In genomic region chr2:30474776-30475175, GRCm38 (mm10) we compare ENCODE assay signal across 7 mouse cellular contexts. TPM values are rescaled to one million over a fixed set of nuclear protein-coding genes. Genes with fewer than 3 reads are reported as not detected.
DNase-seq lines count a peak whose midpoint lies in the region; ATAC-seq and TF ChIP-seq lines count a peak whose summit lies in the region.

No protein-coding gene starts in this region.

- H3K4me2 ChIP-seq in neural tube, embryonic 11.5 days (ENCODE audit: low read depth): peak overlapping the region; percentile 96
- peak overlapping the region; percentile 91 for H3K4me2 ChIP-seq in forebrain, postnatal 0 days (ENCODE audit: low read depth)
- peak overlapping the region; percentile 72 for H3K4me2 ChIP-seq in liver, embryonic 15.5 days

- 18% methylated on average over 4 of the region's 4 CpGs for WGBS in neural tube, embryonic 11.5 days
- WGBS in forebrain, postnatal 0 days: 39% methylated on average over 4 of the region's 4 CpGs
- 42% methylated on average over 4 of the region's 4 CpGs for WGBS in liver, embryonic 15.5 days (ENCODE audit: insufficient replicate concordance)

- no peak for ATAC-seq in neural tube, embryonic 11.5 days (ENCODE audit: insufficient read depth, low FRiP score, low TSS enrichment)
- no peak for ATAC-seq in forebrain, postnatal 0 days
- ATAC-seq in liver, embryonic 15.5 days (ENCODE audit: insufficient read depth): no peak

- H3K27ac ChIP-seq in neural tube, embryonic 11.5 days (ENCODE audit: low read depth, low read length): no peak overlapping the region
- no peak overlapping the region for H3K27ac ChIP-seq in forebrain, postnatal 0 days (ENCODE audit: low read depth, low read length)
- no peak overlapping the region for H3K27ac ChIP-seq in liver, embryonic 15.5 days (replicated peaks)

- peaks cover 14% of the 10 kb centered on the region for H3K4me1 ChIP-seq in neural tube, embryonic 11.5 days (ENCODE audit: control insufficient read depth, insufficient read depth, low read length)
- peaks cover 14% of the 10 kb centered on the region for H3K4me1 ChIP-seq in forebrain, postnatal 0 days (ENCODE audit: insufficient read depth)
- peaks cover 38% of the 10 kb centered on the region for H3K4me1 ChIP-seq in liver, embryonic 15.5 days (replicated peaks)

- no peaks in the 10 kb centered on the region for H3K27me3 ChIP-seq in neural tube, embryonic 11.5 days (ENCODE audit: control insufficient read depth, insufficient read depth, low read length)
- H3K27me3 ChIP-seq in forebrain, postnatal 0 days (ENCODE audit: insufficient read depth, low read length): no peaks in the 10 kb centered on the region
- H3K27me3 ChIP-seq in liver, embryonic 15.5 days: peaks cover 82% of the 10 kb centered on the region

- H3K36me3 ChIP-seq in neural tube, embryonic 11.5 days (ENCODE audit: control insufficient read depth, insufficient read depth, low read length): no peaks in the 10 kb centered on the region; the same call in 1 of the 2 replicates
- no peaks in the 10 kb centered on the region for H3K36me3 ChIP-seq in forebrain, postnatal 0 days (ENCODE audit: insufficient read depth)
- H3K36me3 ChIP-seq in liver, embryonic 15.5 days (replicated peaks): no peaks in the 10 kb centered on the region

- H3K9ac ChIP-seq in neural tube, embryonic 11.5 days (ENCODE audit: low read length): peak overlapping the region; percentile 41; the same call in 1 of the 2 replicates
- no peak overlapping the region for H3K9ac ChIP-seq in forebrain, postnatal 0 days
- no peak overlapping the region for H3K9ac ChIP-seq in liver, embryonic 15.5 days

- peak overlapping the region; percentile 94; the same call in 1 of the 2 replicates for H3K4me3 ChIP-seq in neural tube, embryonic 11.5 days (ENCODE audit: low read depth, low read length)
- H3K4me3 ChIP-seq in forebrain, postnatal 0 days (ENCODE audit: low read depth, low read length): no peak overlapping the region
- no peak overlapping the region for H3K4me3 ChIP-seq in liver, embryonic 15.5 days (replicated peaks)

- no peak for DNase-seq in neural tube, embryonic 11.5 days (ENCODE audit: low spot score)
- DNase-seq in neural tube, embryonic 10.5 days (ENCODE audit: extremely low spot score, low spot score): no peak
- no peak for DNase-seq in forebrain, postnatal 0 days
- DNase-seq in c-Kit-positive CD71-positive TER-119-positive erythroid progenitor cells, embryonic 14.5 days (ENCODE audit: low spot score): no peak
- DNase-seq in adrenal gland, adult 2 months: no peak
- DNase-seq in right cerebral cortex, adult 18-20 months: no peak

- H3K9me3 ChIP-seq in neural tube, embryonic 11.5 days (ENCODE audit: control insufficient read depth, low read length): no peaks in the 10 kb centered on the region
- H3K9me3 ChIP-seq in forebrain, postnatal 0 days (ENCODE audit: low read length): no peaks in the 10 kb centered on the region
- no peaks in the 10 kb centered on the region for H3K9me3 ChIP-seq in liver, embryonic 15.5 days (replicated peaks)

- no peak for TF ChIP-seq CTCF in forebrain, postnatal 0 days (IDR thresholded peaks at IDR 0.05; ENCODE audit: low read depth)

RNA-seq across cellular contexts. Expression of gene Ier5l, which starts 0.8 kb away (rescaled TPM):
- polyA plus RNA-seq in neural tube, embryonic 11.5 days (2014; fragmentation: Nextera tagmentation; extraction: Ambion mirVana): 10.5 and 11.9 TPM in 2 replicates
- 17.7 and 19.9 TPM in 2 replicates for total RNA-seq in forebrain, postnatal 0 days (2014; rRNA removed)
- polyA plus RNA-seq in forebrain, postnatal 0 days (2015; fragmentation: Nextera tagmentation; extraction: Ambion mirVana): 4.0 and 6.2 TPM in 2 replicates
- 0.06 and 0.16 TPM in 2 replicates for polyA plus RNA-seq in liver, embryonic 15.5 days (2015; fragmentation: Nextera tagmentation; extraction: Ambion mirVana)
- total RNA-seq in adrenal gland, adult 2 months (2021): 1 to 10 TPM; 2.4 to 7.8 TPM
- 30.6 and 39.4 TPM in 2 replicates for polyA plus RNA-seq in adrenal gland, adult 2 months (2012; rRNA removed)

RNA-seq across cellular contexts. Expression of gene Ptpa, which starts 58.9 kb away (rescaled TPM):
- polyA plus RNA-seq in neural tube, embryonic 11.5 days (2014; fragmentation: Nextera tagmentation; extraction: Ambion mirVana): 63.2 and 64.2 TPM in 2 replicates
- 129 and 132 TPM in 2 replicates for total RNA-seq in forebrain, postnatal 0 days (2014; rRNA removed)
- polyA plus RNA-seq in forebrain, postnatal 0 days (2015; fragmentation: Nextera tagmentation; extraction: Ambion mirVana): 143 and 148 TPM in 2 replicates
- 129 and 141 TPM in 2 replicates for polyA plus RNA-seq in liver, embryonic 15.5 days (2015; fragmentation: Nextera tagmentation; extraction: Ambion mirVana)
- total RNA-seq in adrenal gland, adult 2 months (2021): 100 to 1,000 TPM; 124 to 147 TPM
- 235 and 242 TPM in 2 replicates for polyA plus RNA-seq in adrenal gland, adult 2 months (2012; rRNA removed)

RNA-seq across cellular contexts. Expression of gene Crat, which starts 59.2 kb away (rescaled TPM):
- polyA plus RNA-seq in neural tube, embryonic 11.5 days (2014; fragmentation: Nextera tagmentation; extraction: Ambion mirVana): 27.4 and 29.1 TPM in 2 replicates
- 28.0 and 33.6 TPM in 2 replicates for total RNA-seq in forebrain, postnatal 0 days (2014; rRNA removed)
- polyA plus RNA-seq in forebrain, postnatal 0 days (2015; fragmentation: Nextera tagmentation; extraction: Ambion mirVana): 20.7 and 24.0 TPM in 2 replicates
- 24.3 and 29.0 TPM in 2 replicates for polyA plus RNA-seq in liver, embryonic 15.5 days (2015; fragmentation: Nextera tagmentation; extraction: Ambion mirVana)
- total RNA-seq in adrenal gland, adult 2 months (2021): 100 to 1,000 TPM; 216 to 274 TPM
- polyA plus RNA-seq in adrenal gland, adult 2 months (2012; rRNA removed): 326 and 448 TPM in 2 replicates

Comparison
In these comparisons a context has a peak if more than half of its experiments do, and no peak if none do; other contexts are left out.
1. RNA of gene Crat, which starts 59.2 kb away (polyA plus RNA-seq): 326 to 448 TPM in adrenal gland, adult 2 months; 27.4 to 29.1 TPM in neural tube, embryonic 11.5 days, 24.3 to 29.0 TPM in liver, embryonic 15.5 days and 20.7 to 24.0 TPM in forebrain, postnatal 0 days; every median in the first group is over 10 times any median in the second.
2. Peak in every context shown above with its lines, with median percentiles within 50 percentile points of each other: H3K4me2 ChIP-seq.